Mouse (Mus musculus): ENCODE results near the gene Zfhx2.

The Zfhx2 gene

GRCm38 (mm10) chr14:55078366-55078989 lies 13.6 kb downstream of the Zfhx2 start:
- DNase-seq (ENCODE audit: low spot score in 2 of 2): no peak

GRCm38 (mm10) chr14:55077481-55078365 lies 14.4 kb downstream of the Zfhx2 start:
- peak; percentile 63 to 77 for DNase-seq (ENCODE audit: low spot score in 2 of 2)

- no peak for DNase-seq (ENCODE audit: low spot score in 2 of 2)
Measured at GRCm38 (mm10) chr14:55076956-55077355, 15.2 kb downstream of the Zfhx2 start.

- peak; percentile 84 for DNase-seq (ENCODE audit: low spot score in 2 of 2)
Measured at GRCm38 (mm10) chr14:55076224-55076623, 15.9 kb downstream of the Zfhx2 start.

GRCm38 (mm10) chr14:55074416-55074815 lies 17.7 kb downstream of the Zfhx2 start:
- DNase-seq (ENCODE audit: low spot score in 2 of 2): no peak

GRCm38 (mm10) chr14:55071756-55072155 lies 20.4 kb downstream of the Zfhx2 start:
- DNase-seq (ENCODE audit: low spot score in 2 of 2): peak in 1 of 2 experiments; percentile 34

- DNase-seq (ENCODE audit: low spot score in 2 of 2): peak in 1 of 2 experiments; percentile 40
Measured at GRCm38 (mm10) chr14:55066042-55066441, 26.1 kb downstream of the Zfhx2 start.

- DNase-seq (ENCODE audit: low spot score in 2 of 2): no peak
Measured at GRCm38 (mm10) chr14:55065391-55065790, 26.7 kb downstream of the Zfhx2 start.

GRCm38 (mm10) chr14:55064481-55065370 lies 27.4 kb downstream of the Zfhx2 start:
- peak in 1 of 2 experiments; percentile 33 for DNase-seq (ENCODE audit: low spot score in 2 of 2)

GRCm38 (mm10) chr14:55063581-55064381 lies 28.3 kb downstream of the Zfhx2 start:
- peak in 1 of 2 experiments; percentile 39 for DNase-seq (ENCODE audit: low spot score in 2 of 2)

GRCm38 (mm10) chr14:55063117-55063516 lies 29.0 kb downstream of the Zfhx2 start:
- no peak for DNase-seq (ENCODE audit: low spot score in 2 of 2)

- peak in 1 of 2 experiments; percentile 67 for DNase-seq (ENCODE audit: low spot score in 2 of 2)
Measured at GRCm38 (mm10) chr14:55062626-55063025, 29.5 kb downstream of the Zfhx2 start.

GRCm38 (mm10) chr14:55061845-55062244 lies 30.3 kb downstream of the Zfhx2 start:
- no peak for DNase-seq (ENCODE audit: low spot score in 2 of 2)

- DNase-seq (ENCODE audit: low spot score in 2 of 2): no peak
Measured at GRCm38 (mm10) chr14:55059931-55060330, 32.2 kb downstream of the Zfhx2 start.

- DNase-seq (ENCODE audit: low spot score in 2 of 2): no peak
Measured at GRCm38 (mm10) chr14:55059009-55059408, 33.1 kb downstream of the Zfhx2 start.

- DNase-seq (ENCODE audit: low spot score in 2 of 2): peak; percentile 93 to 94
Measured at GRCm38 (mm10) chr14:55055167-55055834, 36.8 kb downstream of the Zfhx2 start.

- peak in 1 of 2 experiments; percentile 81 for DNase-seq (ENCODE audit: low spot score in 2 of 2)
Measured at GRCm38 (mm10) chr14:55054191-55054749, 37.9 kb downstream of the Zfhx2 start.

GRCm38 (mm10) chr14:55053708-55054190 lies 38.4 kb downstream of the Zfhx2 start:
- DNase-seq (ENCODE audit: low spot score in 2 of 2): peak; percentile 90 to 92

GRCm38 (mm10) chr14:55053050-55053449 lies 39.1 kb downstream of the Zfhx2 start:
- no peak for DNase-seq (ENCODE audit: low spot score in 2 of 2)

- peak; percentile 91 to 94 for DNase-seq (ENCODE audit: low spot score in 2 of 2)
Measured at GRCm38 (mm10) chr14:55052496-55052895, 39.6 kb downstream of the Zfhx2 start.
